Mouse (Mus musculus): ENCODE measurements at regions not wholly inside any gene's neighbourhood (a gene's known extent, or its start where the extent isn't known, plus 50 kb on each side); places are given as distances from the start of the nearest gene placed in this dataset.

- intact Hi-C loops (cut with DNase I), result no loop called here
Measured at GRCm38 (mm10) chr11:31721908-31722307, 50.2 kb upstream of the Bod1 start.

- intact Hi-C loops (cut with DNase I), result no loop called here
Measured at GRCm38 (mm10) chr11:31724506-31724905, 52.8 kb upstream of the Bod1 start.

- intact Hi-C loops (cut with DNase I), result no loop called here
Measured at GRCm38 (mm10) chr11:31725936-31726647, 54.4 kb upstream of the Bod1 start.

- intact Hi-C loops (cut with DNase I), result no loop called here
Measured at GRCm38 (mm10) chr11:31727289-31727688, 55.6 kb upstream of the Bod1 start.

- intact Hi-C loops (cut with DNase I), result no loop called here
Measured at GRCm38 (mm10) chr11:31729728-31730127, 58.0 kb upstream of the Bod1 start.

- intact Hi-C loops (cut with DNase I), result no loop called here
Measured at GRCm38 (mm10) chr11:31730181-31730580, 58.5 kb upstream of the Bod1 start.

- intact Hi-C loops (cut with DNase I), result no loop called here
Measured at GRCm38 (mm10) chr11:31730680-31731079, 59.0 kb upstream of the Bod1 start.

- intact Hi-C loops (cut with DNase I), result no loop called here
Measured at GRCm38 (mm10) chr11:31731459-31731858, 59.8 kb upstream of the Bod1 start.

GRCm38 (mm10) chr11:31732342-31732741, 60.7 kb upstream of the Bod1 start:
- intact Hi-C loops (cut with DNase I), result no loop called here

- intact Hi-C loops (cut with DNase I), result no loop called here
Measured at GRCm38 (mm10) chr11:31732958-31733357, 61.3 kb upstream of the Bod1 start.

GRCm38 (mm10) chr11:31734091-31734490, 62.4 kb upstream of the Bod1 start:
- intact Hi-C loops (cut with DNase I), result no loop called here

- intact Hi-C loops (cut with DNase I), result no loop called here
Measured at GRCm38 (mm10) chr11:31735257-31735656, 63.6 kb upstream of the Bod1 start.

GRCm38 (mm10) chr11:31736086-31736485, 64.4 kb upstream of the Bod1 start:
- intact Hi-C loops (cut with DNase I), result no loop called here

GRCm38 (mm10) chr11:31736556-31737089, 64.9 kb upstream of the Bod1 start:
- intact Hi-C loops (cut with DNase I), result no loop called here

- intact Hi-C loops (cut with DNase I), result no loop called here
Measured at GRCm38 (mm10) chr11:31738148-31739021, 66.7 kb upstream of the Bod1 start.

- intact Hi-C loops (cut with DNase I), result no loop called here
Measured at GRCm38 (mm10) chr11:31740409-31740808, 68.7 kb upstream of the Bod1 start.

- intact Hi-C loops (cut with DNase I), result no loop called here
Measured at GRCm38 (mm10) chr11:31742160-31742559, 70.5 kb upstream of the Bod1 start.

GRCm38 (mm10) chr11:31744076-31744785, 72.5 kb upstream of the Bod1 start:
- intact Hi-C loops (cut with DNase I), result no loop called here

- intact Hi-C loops (cut with DNase I), result no loop called here
Measured at GRCm38 (mm10) chr11:31745028-31745865, 73.6 kb upstream of the Bod1 start.

- intact Hi-C loops (cut with DNase I), result no loop called here
Measured at GRCm38 (mm10) chr11:31745866-31746248, 74.2 kb upstream of the Bod1 start.

- intact Hi-C loops (cut with DNase I), result no loop called here
Measured at GRCm38 (mm10) chr11:31746488-31746887, 74.8 kb upstream of the Bod1 start.
